Mouse (Mus musculus) liver, postnatal 0 days (tissue): ENCODE measurements around the gene Fbrs. TPM values are rescaled to one million over a fixed set of nuclear protein-coding genes. Genes with fewer than 3 reads are reported as not detected.
A peak's percentile ranks its signal among the peaks of the same experiment; 100 is the strongest.

Experiments used
- ATAC-seq: fragments of 200-750 bp; cut with Nextera tagmentation; 2 replicates; pipeline ENCODE4 v1.8.0; 2017; ENCODE audit warnings: mild to moderate bottlenecking, moderate library complexity
- DNase-seq: peaks from one replicate; pipeline ENCODE4 v3.0.0-alpha.2; 2016
- H3K27ac ChIP-seq: fragments of 300-500 bp; sonication (generic); 2 replicates; pipeline ENCODE4 v1.5.1; 2014; ENCODE audit warnings: antibody characterized with exemption, moderate library complexity, mild to moderate bottlenecking, low read depth
- H3K27me3 ChIP-seq: fragments of 300-500 bp; sonication (generic); 2 replicates; pipeline ENCODE4 v1.6.1; 2014; ENCODE audit warnings: low read length, control low read depth, mixed read lengths; ENCODE audit not compliant: insufficient read depth
- H3K36me3 ChIP-seq: fragments of 300-500 bp; sonication (generic); replicated peaks from 2 replicates; pipeline ENCODE4 v1.6.1; 2014; ENCODE audit warnings: mild to moderate bottlenecking, control low read depth, low read length, moderate library complexity, mixed read lengths; ENCODE audit not compliant: insufficient read depth
- H3K4me1 ChIP-seq: fragments of 300-500 bp; sonication (generic); 2 replicates; pipeline ENCODE4 v1.6.1; 2014; ENCODE audit warnings: antibody characterized with exemption, mild to moderate bottlenecking, control low read depth; ENCODE audit not compliant: insufficient read depth
- H3K4me2 ChIP-seq: fragments of 300-500 bp; sonication (generic); 2 replicates; pipeline ENCODE4 v1.6.1; 2014; ENCODE audit warnings: low read depth, mild to moderate bottlenecking, low read length, moderate library complexity, mixed read lengths
- H3K4me3 ChIP-seq: fragments of 300-500 bp; sonication (generic); 2 replicates; pipeline ENCODE4 v1.5.1; 2014; ENCODE audit warnings: low read depth, low read length
- H3K9ac ChIP-seq: fragments of 300-500 bp; sonication (generic); replicated peaks from 2 replicates; pipeline ENCODE4 v1.6.1; 2014; ENCODE audit warnings: mild to moderate bottlenecking, moderate library complexity
- H3K9me3 ChIP-seq: fragments of 300-500 bp; sonication (generic); 2 replicates; pipeline ENCODE4 v1.6.1; 2016; ENCODE audit warnings: mild to moderate bottlenecking, control low read depth, low read length, mixed read lengths
- CTCF ChIP-seq: sonication (generic); IDR thresholded peaks from 2 replicates; pipeline ENCODE4 v1.5.1; 2016; ENCODE audit warnings: antibody characterized with exemption, low read depth
- EP300 ChIP-seq: IDR thresholded peaks from 2 replicates; pipeline ENCODE4 v1.6.1; 2016; ENCODE audit warnings: antibody characterized with exemption, low read depth, mild to moderate bottlenecking
- WGBS: fragments of 180-500 bp; shearing (Covaris S2); extraction: QIAGEN DNeasy Blood & Tissue Kit; methylation state at CpG from one replicate; pipeline ENCODE4 v1.1.7; 2014; ENCODE audit not compliant: insufficient replicate concordance; 5-methylcytosine and 5-hydroxymethylcytosine counted together
- polyA plus RNA-seq: library from polyadenylated mRNA; unstranded; fragments of >200 nt; fragmentation: Nextera tagmentation; extraction: Ambion mirVana; gene quantifications from 2 replicates; pipeline ENCODE4 v1.2.1, GENCODE M21; 2015

Gene Fbrs
- polyA plus RNA-seq, 1 experiment from 2014 or later, result 4.7 TPM

DNA sequence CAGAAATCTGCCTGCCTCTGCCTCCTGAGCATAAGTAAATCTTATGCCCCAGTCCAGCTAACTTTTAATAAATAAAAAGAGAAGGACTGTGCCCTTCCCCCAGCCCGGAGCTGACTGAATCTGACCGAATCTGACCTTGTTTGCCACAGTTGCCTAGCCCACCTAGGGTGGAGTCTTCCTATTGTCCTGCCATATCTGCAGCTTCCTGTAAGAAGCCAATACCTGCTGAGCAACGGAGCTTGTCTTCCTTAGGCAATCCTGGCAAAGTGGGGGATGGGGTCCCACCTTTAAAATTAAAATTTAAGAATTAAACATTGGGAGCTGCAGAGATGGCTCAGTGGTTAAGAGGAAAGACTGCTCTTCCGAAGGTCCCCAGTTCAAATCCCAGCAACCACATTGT, 12.4 kb upstream of the Fbrs start:
- TF ChIP-seq CTCF (no peak), EP300 (no peak)
- WGBS, result 91% methylated on average over 4 of the region's 4 CpGs
- no peak overlapping the region for H3K27ac ChIP-seq
- no peak overlapping the region for H3K9ac ChIP-seq
- no peak for DNase-seq
- H3K4me2 ChIP-seq, result no peak overlapping the region
- H3K9me3 ChIP-seq, result no peaks in the 10 kb centered on the region
- no peaks in the 10 kb centered on the region for H3K27me3 ChIP-seq
- ATAC-seq, result no peak
- no peak overlapping the region for H3K4me3 ChIP-seq
- H3K36me3 ChIP-seq, result peaks cover 15% of the 10 kb centered on the region
- peaks cover 2% of the 10 kb centered on the region for H3K4me1 ChIP-seq

DNA sequence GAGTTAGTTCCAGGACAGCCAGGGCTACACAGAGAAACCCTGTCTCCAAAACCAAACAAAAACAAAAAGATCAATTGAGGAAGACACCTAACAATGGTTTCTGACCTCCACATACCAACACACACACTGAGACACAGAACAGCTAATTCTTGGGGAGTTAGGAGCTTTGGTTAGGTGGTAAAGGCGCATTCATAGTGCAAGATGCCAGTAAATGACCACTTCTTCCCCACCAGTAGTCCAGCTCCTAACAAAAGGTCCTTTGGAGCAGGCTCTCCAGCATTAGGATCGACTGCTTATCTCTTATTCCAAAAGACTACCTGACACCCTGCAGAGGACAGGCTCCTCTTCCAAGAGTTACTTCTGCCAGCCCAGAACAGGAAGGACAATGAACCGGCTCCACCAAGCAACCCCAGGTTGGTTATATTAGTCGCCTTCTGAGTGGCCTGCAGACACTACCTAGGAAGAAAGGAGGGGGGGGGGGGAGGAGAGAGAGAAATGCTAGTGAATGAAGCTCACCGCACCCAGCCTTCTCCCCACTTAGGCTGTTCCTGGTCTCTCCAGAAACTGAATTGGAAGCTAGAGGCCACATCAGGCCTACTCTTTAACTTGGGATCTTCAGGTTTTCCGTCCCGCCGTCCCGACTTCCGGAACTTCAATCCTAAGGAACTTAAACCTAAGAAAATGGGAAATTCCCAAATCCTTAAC, 8.8 kb upstream of the Fbrs start:
- DNase-seq (peak; percentile 52), ATAC-seq (no peak)
- TF ChIP-seq EP300, result no peak
- TF ChIP-seq CTCF, result no peak

DNA sequence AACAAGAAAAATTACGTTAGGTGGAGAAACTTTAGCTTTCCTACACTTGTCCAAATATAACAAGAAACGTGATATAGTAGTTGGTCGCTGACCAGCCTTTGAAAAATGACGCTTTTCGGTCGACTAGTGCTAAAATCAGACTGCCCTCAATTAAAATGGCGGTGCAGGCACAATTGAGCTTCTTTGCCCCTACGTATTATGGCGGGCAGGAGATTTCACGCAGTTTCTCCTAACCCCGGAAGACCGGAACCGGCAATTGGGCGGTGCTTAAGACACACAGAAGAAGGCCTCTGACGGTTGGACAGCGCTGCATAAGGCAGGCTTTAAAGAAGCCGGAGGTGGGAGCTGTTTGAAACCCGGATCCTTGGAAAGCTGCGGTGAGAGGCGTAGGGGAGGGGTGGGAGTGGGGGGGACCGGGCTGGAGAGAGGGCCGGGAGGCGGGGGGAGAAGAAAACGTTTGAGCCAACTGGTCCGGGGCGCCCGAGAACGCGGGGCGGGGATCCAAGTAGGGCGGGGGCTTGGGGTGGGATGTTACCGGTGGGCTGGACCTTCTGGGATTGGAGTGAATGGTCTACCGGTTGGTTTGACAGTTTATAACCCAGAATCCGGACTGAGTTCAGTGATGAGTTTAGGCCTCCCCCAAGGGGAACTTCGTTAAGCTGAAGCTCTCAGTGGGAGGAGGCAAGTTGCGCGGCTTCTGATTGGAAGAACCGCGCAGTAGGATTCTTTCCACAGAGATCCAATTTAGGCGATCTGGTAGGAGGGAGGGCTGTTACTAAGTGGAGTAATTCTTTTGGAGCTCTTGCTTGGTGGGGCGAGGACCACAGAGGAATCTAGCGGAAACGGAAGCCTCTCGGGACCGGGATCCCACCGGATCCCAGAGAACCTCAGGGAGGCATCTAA, 8.0 kb upstream of the Fbrs start:
- H3K36me3 ChIP-seq, result peaks cover 46% of the 10 kb centered on the region
- under 1% methylated on average over 46 of the region's 46 CpGs for WGBS

More for the DNA sequence above, 8.8 kb upstream of the Fbrs start:
- peaks cover 37% of the 10 kb centered on the region for H3K36me3 ChIP-seq
- peak overlapping the region; percentile 71 for H3K4me3 ChIP-seq
- no peaks in the 10 kb centered on the region for H3K27me3 ChIP-seq
- 11% methylated on average over 10 of the region's 10 CpGs for WGBS
- H3K4me1 ChIP-seq, result peaks cover 11% of the 10 kb centered on the region
- H3K4me2 ChIP-seq, result peak overlapping the region; percentile 96
- H3K27ac ChIP-seq, result peak overlapping the region; percentile 100
- no peaks in the 10 kb centered on the region for H3K9me3 ChIP-seq
- peak overlapping the region; percentile 92 for H3K9ac ChIP-seq

DNA sequence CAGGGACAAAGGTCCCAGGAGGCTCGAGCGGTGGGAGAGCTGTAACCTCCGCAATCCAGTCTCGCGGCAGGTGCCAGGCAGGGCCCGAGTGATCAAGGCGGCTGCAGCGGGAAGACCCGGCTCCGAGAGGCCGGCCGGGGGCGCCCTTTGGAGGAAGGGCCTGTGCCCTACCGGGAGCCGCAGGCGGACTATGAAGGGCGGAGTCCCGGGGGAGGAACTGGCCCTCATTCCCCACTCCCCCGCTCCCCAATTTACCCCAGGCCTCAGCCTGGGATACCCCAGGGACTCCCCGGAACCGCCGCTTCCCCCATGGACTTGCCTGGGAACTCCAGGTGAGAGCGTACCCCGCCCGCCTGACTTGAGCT, 7.4 kb upstream of the Fbrs start:
- ATAC-seq (peak; percentile 29), DNase-seq (no peak)
- peak overlapping the region; percentile 71 for H3K4me3 ChIP-seq
- peak overlapping the region; percentile 96 for H3K4me2 ChIP-seq
- H3K36me3 ChIP-seq, result peaks cover 51% of the 10 kb centered on the region
- H3K9me3 ChIP-seq, result no peaks in the 10 kb centered on the region
- peak overlapping the region; percentile 100 for H3K27ac ChIP-seq
- WGBS, result under 1% methylated on average over 25 of the region's 25 CpGs
- H3K27me3 ChIP-seq, result no peaks in the 10 kb centered on the region
- TF ChIP-seq CTCF (peak; percentile 42), EP300 (no peak)
- H3K9ac ChIP-seq, result peak overlapping the region; percentile 92
- H3K4me1 ChIP-seq, result peaks cover 14% of the 10 kb centered on the region

More for the DNA sequence above, 8.0 kb upstream of the Fbrs start:
- Histone ChIP-seq H3K4me2 (peak overlapping the region; percentile 96), H3K27ac (peak overlapping the region; percentile 100), H3K9ac (peak overlapping the region; percentile 92), H3K4me3 (peak overlapping the region; percentile 71), H3K27me3 (no peaks in the 10 kb centered on the region), H3K9me3 (no peaks in the 10 kb centered on the region), H3K4me1 (peaks cover 11% of the 10 kb centered on the region)
- DNase-seq (peak; percentile 92), ATAC-seq (peak; percentile 89)
- TF ChIP-seq CTCF (no peak), EP300 (peak; percentile 36)

DNA sequence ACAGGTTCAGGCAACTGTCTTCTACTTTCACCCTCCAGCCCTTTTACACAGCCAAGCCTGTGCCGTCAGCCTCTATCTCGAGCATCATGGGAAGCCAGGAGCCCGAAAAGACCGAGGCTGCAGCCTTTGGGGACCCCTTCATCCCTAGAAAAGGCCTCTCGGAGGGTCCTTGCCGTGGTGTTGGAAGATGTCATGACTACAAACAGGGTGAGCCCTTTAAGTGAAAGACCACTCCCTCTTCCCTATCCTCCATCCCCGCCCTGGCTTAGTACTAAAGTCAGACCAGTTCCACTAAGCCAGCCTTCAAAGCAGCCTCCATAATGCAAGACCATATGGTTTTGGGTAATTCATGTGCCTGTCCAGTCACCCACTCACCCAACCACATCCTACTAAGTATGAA, 6.9 kb upstream of the Fbrs start:
- H3K27me3 ChIP-seq, result no peaks in the 10 kb centered on the region
- DNase-seq (no peak), ATAC-seq (no peak)
- H3K27ac ChIP-seq, result peak overlapping the region; percentile 100
- peaks cover 18% of the 10 kb centered on the region for H3K4me1 ChIP-seq
- peaks cover 53% of the 10 kb centered on the region for H3K36me3 ChIP-seq
- TF ChIP-seq EP300, result no peak
- no peak for TF ChIP-seq CTCF
- H3K4me3 ChIP-seq, result peak overlapping the region; percentile 71
- 5% methylated on average over 7 of the region's 7 CpGs for WGBS
- H3K4me2 ChIP-seq, result peak overlapping the region; percentile 96
- H3K9me3 ChIP-seq, result no peaks in the 10 kb centered on the region
- peak overlapping the region; percentile 92 for H3K9ac ChIP-seq

DNA sequence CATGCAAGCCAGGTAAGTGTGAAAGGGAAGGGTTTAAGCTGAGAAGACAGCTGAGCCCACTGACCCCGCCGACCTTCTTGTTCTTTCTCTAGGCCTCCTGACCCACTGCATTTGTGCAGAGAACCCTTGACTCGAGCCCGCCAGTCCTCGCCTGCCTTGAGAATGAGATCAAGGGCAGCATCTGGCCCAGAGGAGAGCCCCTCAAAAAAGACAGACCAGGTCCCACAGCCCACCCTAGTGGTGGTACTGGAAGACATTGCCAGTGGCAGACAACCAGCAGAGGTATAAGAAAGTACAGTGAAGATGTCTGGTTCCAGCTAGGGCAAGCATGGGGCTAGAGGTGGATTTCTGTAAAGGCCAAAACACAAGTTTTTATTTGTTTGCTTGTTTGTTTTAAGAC, 5.3 kb upstream of the Fbrs start:
- Histone ChIP-seq H3K36me3 (peaks cover 41% of the 10 kb centered on the region), H3K9ac (no peak overlapping the region), H3K27ac (no peak overlapping the region), H3K4me2 (no peak overlapping the region), H3K4me3 (no peak overlapping the region), H3K27me3 (no peaks in the 10 kb centered on the region), H3K4me1 (peaks cover 19% of the 10 kb centered on the region), H3K9me3 (no peaks in the 10 kb centered on the region)
- DNase-seq (no peak), ATAC-seq (no peak)
- TF ChIP-seq EP300, result no peak
- TF ChIP-seq CTCF, result peak; percentile 38; the same call in 1 of the 2 replicates
- 86% methylated on average over 5 of the region's 5 CpGs for WGBS
